Mouse (Mus musculus) T-helper 1 cell (primary cell): ENCODE measurements around the gene Slc34a3.

Experiments
- in situ Hi-C: fragments of 300-600 bp; cut with MboI, MseI; formaldehyde crosslinking; loops from one replicate; pipeline ENCODE4 v1.15.1; 2025; ENCODE audit warnings: high pct_unique_total_duplicates

Slc34a3 gene

DNA sequence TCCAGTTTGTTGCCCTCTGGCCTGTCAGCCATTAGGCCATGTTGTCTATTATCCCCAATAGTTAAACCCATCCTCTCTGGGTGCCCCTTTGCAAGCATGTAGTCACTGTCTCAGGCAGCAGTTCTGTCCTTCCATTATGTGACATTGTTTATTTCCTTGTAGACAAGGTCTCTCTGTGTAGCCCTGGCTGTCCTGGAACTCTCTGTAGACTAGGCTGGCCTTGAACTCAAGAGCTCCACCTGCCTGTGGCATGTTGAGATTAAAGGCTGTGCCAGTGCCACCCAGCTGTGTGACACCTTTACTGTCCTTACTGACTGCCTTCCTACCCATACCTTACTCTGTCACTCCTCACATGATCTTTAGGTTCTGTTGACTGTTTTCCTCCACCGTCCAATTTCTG is 18.2 kb upstream of the Slc34a3 start:
- in situ Hi-C loops, result loop anchor here (5.0 kb wide), 1 partner anchor 60 kb away; no protein-coding TSS in a partner anchor

- in situ Hi-C loops, result no loop called here
These were observed 12.3 kb upstream of the Slc34a3 start, which contains the start of gene AL732309.1 for GRCm38 (mm10) chr2:25246183-25247072. AL732309.1 (minus strand) TSS chr2:25246863.

DNA sequence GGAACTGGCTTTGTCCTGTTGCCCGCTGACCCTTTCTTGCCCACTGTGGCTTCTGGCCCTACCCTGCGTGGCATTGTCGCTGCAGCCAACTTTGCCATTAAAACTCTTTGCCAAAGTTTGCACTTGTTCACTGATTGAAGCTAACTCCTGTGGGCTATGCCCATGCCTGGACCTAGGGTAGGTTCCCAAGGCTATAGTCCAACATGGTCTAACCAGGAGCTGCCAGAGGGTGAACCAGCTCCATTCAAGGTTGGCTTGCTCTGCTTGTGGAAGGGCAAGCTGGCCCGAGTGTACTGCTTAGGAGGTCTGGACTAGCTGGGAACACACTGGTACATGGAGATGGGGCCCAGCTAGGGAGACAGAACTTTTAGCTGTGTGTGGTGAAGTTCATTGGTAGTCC is 10.0 kb upstream of the Slc34a3 start:
- in situ Hi-C loops, result no loop called here

GRCm38 (mm10) chr2:25243342-25243741 is 9.2 kb upstream of the Slc34a3 start:
- in situ Hi-C loops, result no loop called here

- in situ Hi-C loops, result no loop called here
These were observed 7.9 kb upstream of the Slc34a3 start, which contains the start of the genes Rnf208 and Cysrt1 for GRCm38 (mm10) chr2:25242101-25242506. Rnf208 (plus strand) TSS chr2:25242255. Cysrt1 (minus strand) TSS chr2:25242452.

GRCm38 (mm10) chr2:25241438-25241775 is 7.2 kb upstream of the Slc34a3 start:
- in situ Hi-C loops, result no loop called here

- in situ Hi-C loops, result no loop called here
These were observed 6.7 kb upstream of the Slc34a3 start for GRCm38 (mm10) chr2:25240723-25241437.

DNA sequence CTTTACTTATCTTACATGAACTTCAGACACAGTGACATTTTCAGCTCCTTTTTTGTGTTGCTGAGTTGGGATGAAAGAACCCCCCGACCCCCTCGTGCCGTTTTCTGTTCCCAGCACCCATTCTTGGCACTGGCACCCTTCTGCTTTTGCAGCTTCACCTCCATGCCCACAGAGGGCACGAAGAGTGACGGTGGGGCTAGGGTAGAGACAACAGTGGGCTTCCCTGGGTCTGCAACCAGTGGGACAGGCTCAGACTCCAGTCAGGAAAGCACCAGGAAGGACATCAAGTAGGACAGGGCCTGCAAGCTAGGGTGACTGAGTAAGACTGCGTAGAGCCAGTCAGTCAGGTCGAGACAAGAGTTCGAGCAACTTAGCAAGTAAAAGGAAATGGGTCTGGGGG is 6.1 kb upstream of the Slc34a3 start:
- in situ Hi-C loops, result no loop called here

DNA sequence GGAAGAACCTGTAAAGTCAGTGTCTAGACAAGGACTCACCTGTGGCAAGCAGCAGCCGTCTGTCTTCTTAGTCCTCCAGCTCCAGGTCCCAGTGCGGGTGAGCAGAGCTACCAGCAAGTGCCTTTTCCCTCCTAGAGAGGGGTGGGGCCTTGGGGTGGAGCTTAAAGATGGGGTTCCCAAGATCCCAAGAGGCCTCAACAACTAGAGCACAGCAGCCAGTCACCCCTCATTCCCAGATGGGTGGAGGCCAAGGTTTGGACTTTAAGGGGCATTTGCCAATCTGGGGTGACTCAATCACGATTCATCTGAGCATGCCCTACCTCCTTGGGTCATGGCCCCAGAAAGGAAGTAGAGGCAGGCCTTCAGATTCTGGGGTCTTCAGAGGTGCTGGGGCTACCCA is 5.6 kb upstream of the Slc34a3 start:
- in situ Hi-C loops, result no loop called here

- in situ Hi-C loops, result no loop called here
These were observed 3.9 kb upstream of the Slc34a3 start for GRCm38 (mm10) chr2:25238106-25238505.

- in situ Hi-C loops, result no loop called here
These were observed 3.4 kb upstream of the Slc34a3 start for GRCm38 (mm10) chr2:25237522-25237921.

GRCm38 (mm10) chr2:25236614-25237013 is 2.5 kb upstream of the Slc34a3 start, which contains the start of gene Rnf224:
Rnf224 (minus strand) TSS chr2:25236787.
- in situ Hi-C loops, result no loop called here

- in situ Hi-C loops, result no loop called here
These were observed 522 bp upstream of the Slc34a3 start for GRCm38 (mm10) chr2:25234551-25235220.

DNA sequence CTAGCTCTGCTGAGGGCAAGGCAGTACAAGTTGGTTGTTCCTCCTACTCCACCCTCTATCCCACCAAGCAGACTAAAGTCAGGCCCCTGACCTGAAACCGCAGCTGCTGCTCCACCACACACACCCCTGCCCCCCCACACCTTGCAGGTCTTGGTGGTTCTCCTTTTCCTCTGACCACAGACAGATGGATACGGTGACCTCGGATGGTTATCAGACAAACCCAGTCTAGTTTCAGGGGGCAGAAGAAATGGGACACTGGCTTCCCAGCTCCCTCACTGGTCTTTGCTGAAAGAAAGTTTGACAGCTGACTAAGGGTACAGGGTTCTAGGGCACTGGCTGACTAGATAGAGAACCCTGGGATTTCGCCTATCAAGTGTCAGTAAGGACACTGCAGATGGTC is 743 bp downstream of the Slc34a3 start:
- in situ Hi-C loops, result no loop called here

DNA sequence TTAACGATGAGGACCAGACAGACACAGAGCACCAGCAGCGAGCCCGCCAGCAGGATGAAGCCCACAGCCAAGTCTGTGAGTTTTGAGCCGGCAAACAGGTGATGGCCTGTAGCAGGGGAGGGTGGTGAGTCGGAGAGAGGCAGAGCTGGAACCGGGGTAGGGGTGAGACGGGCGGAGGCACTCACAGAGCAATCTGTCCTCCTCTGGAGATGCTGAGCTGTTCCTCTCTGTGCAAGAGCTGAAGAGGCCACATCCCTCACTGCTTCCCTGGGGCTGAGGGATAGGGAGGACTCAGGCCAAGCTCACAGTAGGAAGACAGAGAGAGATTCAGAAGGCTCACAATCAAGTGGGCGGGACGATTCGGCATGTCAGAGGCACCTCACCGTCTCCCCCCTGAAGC is 3.1 kb downstream of the Slc34a3 start:
- in situ Hi-C loops, result no loop called here

DNA sequence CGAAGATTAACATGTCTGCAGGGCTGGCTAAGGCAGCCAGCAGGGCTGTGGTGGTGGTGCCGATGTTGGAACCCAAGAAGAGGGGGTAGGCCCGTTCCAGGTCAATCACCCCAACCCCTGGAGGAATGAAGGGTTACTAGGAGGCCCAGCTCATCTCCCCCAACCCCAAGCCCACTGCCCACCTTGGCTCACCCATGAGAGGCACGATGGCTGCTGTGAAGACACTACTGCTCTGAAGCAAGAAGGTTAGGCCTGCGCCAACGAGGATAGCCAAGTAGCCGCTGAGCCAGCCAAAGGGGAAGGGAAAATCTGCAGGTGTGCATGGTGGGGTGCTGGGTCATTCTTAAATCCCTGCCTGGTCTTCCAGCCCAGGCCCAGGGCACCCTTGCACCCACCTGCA is 3.6 kb downstream of the Slc34a3 start:
- in situ Hi-C loops, result no loop called here

DNA sequence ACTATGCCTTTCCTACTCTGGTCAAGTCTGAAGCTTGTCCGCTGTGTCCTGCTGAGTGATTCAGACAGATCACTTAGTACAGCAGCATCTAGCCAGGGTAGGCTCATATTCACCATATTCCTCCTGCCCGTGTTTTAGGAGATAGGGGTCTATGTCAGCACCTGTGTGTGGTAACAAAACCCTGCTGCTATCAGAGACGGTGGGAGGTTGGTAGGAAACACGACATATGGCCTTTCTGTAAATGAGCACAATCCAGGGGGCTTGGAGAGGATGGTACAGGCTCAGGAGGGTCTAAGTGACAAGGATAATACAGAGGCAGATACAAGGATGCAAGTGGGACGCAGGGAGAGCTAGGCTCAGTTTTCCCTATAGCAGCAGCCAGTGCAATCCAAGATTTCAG is 4.6 kb downstream of the Slc34a3 start:
- in situ Hi-C loops, result no loop called here

GRCm38 (mm10) chr2:25228995-25229530 is 5.1 kb downstream of the Slc34a3 start:
- in situ Hi-C loops, result no loop called here

DNA sequence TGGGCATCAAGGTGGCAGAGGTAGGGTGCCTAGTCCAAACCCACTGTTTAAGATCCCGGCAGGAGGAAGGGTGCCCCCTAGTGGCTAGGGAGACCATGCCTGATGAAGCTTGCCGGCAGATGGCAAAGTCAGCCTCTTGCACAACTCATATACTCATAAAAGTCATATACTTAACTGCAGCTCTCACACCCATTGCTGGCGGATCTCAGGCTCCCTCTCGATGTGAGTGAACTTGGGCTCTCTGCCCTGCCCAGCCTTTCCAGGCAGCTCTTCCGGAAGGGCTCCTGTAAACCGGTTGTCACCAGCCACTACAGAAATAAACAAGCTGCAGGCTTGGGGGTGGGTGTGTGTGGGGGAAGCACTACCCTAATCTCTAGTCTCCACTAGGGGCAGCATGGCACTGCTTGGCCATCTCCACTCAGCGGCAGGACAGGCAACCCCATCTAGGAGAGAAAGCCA is 5.7 kb downstream of the Slc34a3 start:
- in situ Hi-C loops, result no loop called here

GRCm38 (mm10) chr2:25227406-25227805 is 6.8 kb downstream of the Slc34a3 start:
- in situ Hi-C loops, result no loop called here

- in situ Hi-C loops, result no loop called here
These were observed 7.3 kb downstream of the Slc34a3 start for GRCm38 (mm10) chr2:25226864-25227263.
